Mouse (Mus musculus) kidney, embryonic 16.5 days (tissue): ENCODE measurements around the gene Rac3. TPM values are rescaled to one million over a fixed set of nuclear protein-coding genes. Genes with fewer than 3 reads are reported as not detected.
"Not testable (repeated sequence)": the region's sequence is repeated elsewhere in the genome, so short reads cannot be mapped to it uniquely, and the experiment has no call there.

Experiments
- ATAC-seq: fragments of 200-750 bp; cut with Nextera tagmentation; 2 replicates; pipeline ENCODE4 v1.8.0; 2017; ENCODE audit warnings: moderate TSS enrichment; ENCODE audit not compliant: low FRiP score, low TSS enrichment
- H3K27ac ChIP-seq: fragments of 300-500 bp; sonication (generic); 2 replicates; pipeline ENCODE4 v1.5.1; 2014; ENCODE audit warnings: low read length
- H3K27me3 ChIP-seq: fragments of 300-500 bp; sonication (generic); 2 replicates; pipeline ENCODE4 v1.6.1; 2014; ENCODE audit warnings: low read length, control low read depth, mixed read lengths; ENCODE audit not compliant: insufficient read depth
- H3K36me3 ChIP-seq: fragments of 300-500 bp; sonication (generic); 2 replicates; pipeline ENCODE4 v1.6.1; 2014; ENCODE audit warnings: low read length, control low read depth, mixed read lengths; ENCODE audit not compliant: insufficient read depth
- H3K4me1 ChIP-seq: fragments of 300-500 bp; sonication (generic); 2 replicates; pipeline ENCODE4 v1.6.1; 2014; ENCODE audit warnings: low read length, control low read depth, mixed read lengths; ENCODE audit not compliant: insufficient read depth
- H3K4me2 ChIP-seq: fragments of 300-500 bp; sonication (generic); replicated peaks from 2 replicates; pipeline ENCODE4 v1.6.1; 2014; ENCODE audit warnings: low read depth, low read length
- H3K4me3 ChIP-seq: fragments of 300-500 bp; sonication (generic); 2 replicates; pipeline ENCODE4 v1.5.1; 2014; ENCODE audit warnings: mild to moderate bottlenecking, low read length
- H3K9ac ChIP-seq: fragments of 300-500 bp; sonication (generic); replicated peaks from 2 replicates; pipeline ENCODE4 v1.6.1; 2014; ENCODE audit warnings: low read length
- H3K9me3 ChIP-seq: fragments of 300-500 bp; sonication (generic); 2 replicates; pipeline ENCODE4 v1.6.1; 2016; ENCODE audit warnings: low read length, control low read depth
- WGBS: fragments of 180-500 bp; shearing (Covaris S2); extraction: QIAGEN DNeasy Blood & Tissue Kit; methylation state at CpG from one replicate; pipeline ENCODE4 v1.1.7; 2014; 5-methylcytosine and 5-hydroxymethylcytosine counted together
- polyA plus RNA-seq: library from polyadenylated mRNA; unstranded; fragments of >200 nt; fragmentation: Nextera tagmentation; extraction: Ambion mirVana; gene quantifications from 2 replicates; pipeline ENCODE4 v1.2.1, GENCODE M21; 2015

The Rac3 gene
- polyA plus RNA-seq, 1 experiment from 2014 or later, result 38.7 TPM

- H3K4me3 ChIP-seq, H3K27ac ChIP-seq, H3K9ac ChIP-seq, H3K4me1 ChIP-seq, H3K36me3 ChIP-seq, ATAC-seq, H3K27me3 ChIP-seq: not testable (repeated sequence)
- 18% methylated on average over 7 of the region's 23 CpGs for WGBS
- Histone ChIP-seq H3K4me2 (peak overlapping the region; percentile 27; the same call in 1 of the 2 replicates), H3K9me3 (peaks cover 13% of the 10 kb centered on the region; the same call in 1 of the 2 replicates)
These were observed 42.1 kb downstream of the Rac3 start for GRCm38 (mm10) chr11:120763121-120763999.

GRCm38 (mm10) chr11:120767023-120767422, 45.8 kb downstream of the Rac3 start:
- not testable (repeated sequence) for H3K4me1 ChIP-seq, H3K9ac ChIP-seq, H3K27me3 ChIP-seq, H3K4me3 ChIP-seq, H3K27ac ChIP-seq, H3K4me2 ChIP-seq, H3K9me3 ChIP-seq, H3K36me3 ChIP-seq, ATAC-seq
- 54% methylated on average over 3 of the region's 7 CpGs for WGBS

GRCm38 (mm10) chr11:120768206-120768605, 46.9 kb downstream of the Rac3 start:
- ATAC-seq, result peak; percentile 46; the same call in 1 of the 2 replicates
- Histone ChIP-seq H3K4me2 (no peak overlapping the region), H3K4me1 (no peaks in the 10 kb centered on the region), H3K4me3 (no peak overlapping the region), H3K9ac (no peak overlapping the region), H3K27ac (no peak overlapping the region), H3K36me3 (no peaks in the 10 kb centered on the region), H3K9me3 (no peaks in the 10 kb centered on the region), H3K27me3 (0 out of 2 replicates have a peak, but pooled peaks cover 2% of the 10 kb centered on the region)
- WGBS, result 38% methylated on average over 1 of the region's 1 CpGs

GRCm38 (mm10) chr11:120772749-120773148, 51.5 kb downstream of the Rac3 start:
- Histone ChIP-seq H3K27ac (no peak overlapping the region), H3K4me3 (no peak overlapping the region), H3K4me2 (no peak overlapping the region), H3K4me1 (no peaks in the 10 kb centered on the region), H3K36me3 (no peaks in the 10 kb centered on the region), H3K9me3 (no peaks in the 10 kb centered on the region), H3K27me3 (no peaks in the 10 kb centered on the region), H3K9ac (no peak overlapping the region)
- WGBS, result 81% methylated on average over 3 of the region's 3 CpGs
- no peak for ATAC-seq

Other genes with a start within 250 kb of the Rac3 start
- 176 and 177 TPM in 2 replicates for gene Mrpl12, start 236.9 kb upstream of the Rac3 start, polyA plus RNA-seq
- 120 and 123 TPM in 2 replicates for gene Slc25a10, start 229.6 kb upstream of the Rac3 start, polyA plus RNA-seq
- 4.7 and 5.5 TPM in 2 replicates for gene Gcgr, start 190.8 kb upstream of the Rac3 start, polyA plus RNA-seq
- gene Mcrip1, start 171.7 kb upstream of the Rac3 start, polyA plus RNA-seq, result 218 and 232 TPM in 2 replicates
- gene Ppp1r27, start 170.3 kb upstream of the Rac3 start, polyA plus RNA-seq, result 0.55 and 0.57 TPM in 2 replicates
- gene P4hb, start 148.2 kb upstream of the Rac3 start, polyA plus RNA-seq, result 843 and 914 TPM in 2 replicates
- gene Arhgdia, start 139.8 kb upstream of the Rac3 start, polyA plus RNA-seq, result 696 and 712 TPM in 2 replicates
- gene Alyref, start 123.1 kb upstream of the Rac3 start, polyA plus RNA-seq, result 92.2 and 372 TPM in 2 replicates
- 195 and 197 TPM in 2 replicates for gene Anapc11, start 123.0 kb upstream of the Rac3 start, polyA plus RNA-seq
- gene Npb, start 113.0 kb upstream of the Rac3 start, polyA plus RNA-seq, result 27.7 and 33.8 TPM in 2 replicates
- 164 and 174 TPM in 2 replicates for gene Pcyt2, start 103.5 kb upstream of the Rac3 start, polyA plus RNA-seq
- gene Sirt7, start 96.2 kb upstream of the Rac3 start, polyA plus RNA-seq, result 38.9 and 39.3 TPM in 2 replicates
- 24.3 and 25.4 TPM in 2 replicates for gene Mafg, start 87.9 kb upstream of the Rac3 start, polyA plus RNA-seq
- gene Pycr1, start 77.7 kb upstream of the Rac3 start, polyA plus RNA-seq, result 26.8 and 27.3 TPM in 2 replicates
- 0.51 and 0.73 TPM in 2 replicates for gene Myadml2, start 73.3 kb upstream of the Rac3 start, polyA plus RNA-seq
- gene Notum, start 60.3 kb upstream of the Rac3 start, polyA plus RNA-seq, result 4.8 and 5.9 TPM in 2 replicates
- 146 TPM in 2 replicates for gene Aspscr1, start 48.5 kb upstream of the Rac3 start, polyA plus RNA-seq
- gene Cenpx, start 7.7 kb upstream of the Rac3 start, polyA plus RNA-seq, result 151 TPM in 2 replicates
- 69.2 and 71.3 TPM in 2 replicates for gene Lrrc45, start 7.5 kb upstream of the Rac3 start, polyA plus RNA-seq
- gene Dcxr, start 5.8 kb downstream of the Rac3 start, polyA plus RNA-seq, result 49.4 and 56.5 TPM in 2 replicates
- 2.1 and 4.3 TPM in 2 replicates for gene Cbr2, start 10.6 kb downstream of the Rac3 start, polyA plus RNA-seq
- gene Hmga1b, start 41.3 kb downstream of the Rac3 start, polyA plus RNA-seq, result 3.4 and 9.0 TPM in 2 replicates
- gene Rfng, start 62.7 kb downstream of the Rac3 start, polyA plus RNA-seq, result 44.0 and 46.9 TPM in 2 replicates
- 230 and 239 TPM in 2 replicates for gene Gps1, start 62.8 kb downstream of the Rac3 start, polyA plus RNA-seq
- gene Dus1l, start 74.9 kb downstream of the Rac3 start, polyA plus RNA-seq, result 89.9 and 91.0 TPM in 2 replicates
- gene Fasn, start 103.1 kb downstream of the Rac3 start, polyA plus RNA-seq, result 50.0 and 50.4 TPM in 2 replicates
- 8.6 and 9.2 TPM in 2 replicates for gene Ccdc57, start 211.4 kb downstream of the Rac3 start, polyA plus RNA-seq
- 63.5 and 66.4 TPM in 2 replicates for gene Slc16a3, start 227.0 kb downstream of the Rac3 start, polyA plus RNA-seq